Mouse (Mus musculus) ZHBTc4 (cell line): ENCODE results near the gene Atp2a2.

Experiments
- DNase-seq: peaks from one replicate; pipeline ENCODE4 v3.0.0-alpha.2; 2011; ENCODE audit warnings: low read depth, low spot score

Atp2a2 gene

DNA sequence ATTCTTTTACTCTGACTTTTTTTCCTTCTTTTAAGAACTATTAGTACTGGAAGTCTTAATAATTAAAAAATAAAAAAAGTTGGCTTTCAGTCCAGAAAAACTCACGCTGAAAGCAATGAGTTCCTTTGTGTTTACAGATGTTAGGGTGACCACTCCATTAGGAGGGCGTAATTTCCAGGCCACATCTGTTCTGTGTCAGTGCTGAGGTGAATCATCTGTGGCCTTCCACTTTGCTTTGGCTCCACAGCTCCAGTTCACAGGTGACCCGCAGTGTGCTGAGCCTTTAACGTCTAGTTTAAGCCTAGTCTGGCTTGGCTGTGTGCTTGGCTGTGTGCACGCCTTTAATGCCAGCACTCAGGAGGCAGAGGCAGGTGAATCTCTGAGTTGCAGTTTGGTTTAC, 90.1 kb downstream of the Atp2a2 start:
- DNase-seq: no peak

- peak; percentile 74 for DNase-seq
Measured at GRCm38 (mm10) chr5:122409692-122410645, 92.1 kb downstream of the Atp2a2 start.

GRCm38 (mm10) chr5:122405537-122405936, 96.5 kb downstream of the Atp2a2 start:
- DNase-seq: no peak
